Mouse (Mus musculus) liver, postnatal 0 days (tissue): ENCODE measurements at regions not wholly inside any gene's neighbourhood (a gene's known extent, or its start where the extent isn't known, plus 50 kb on each side); places are given as distances from the start of the nearest gene placed in this dataset.

ENCODE experiments used
- CTCF ChIP-seq: sonication (generic); IDR thresholded peaks from 2 replicates; pipeline ENCODE4 v1.5.1; 2016; ENCODE audit warnings: antibody characterized with exemption, low read depth
- EP300 ChIP-seq: IDR thresholded peaks from 2 replicates; pipeline ENCODE4 v1.6.1; 2016; ENCODE audit warnings: antibody characterized with exemption, low read depth, mild to moderate bottlenecking

- TF ChIP-seq CTCF (no peak), EP300 (no peak)
Measured at GRCm38 (mm10) chr4:105376591-105376990, 219.4 kb downstream of the Plpp3 start.
